Mouse (Mus musculus) splenic B cell, adult 2 months (primary cell): ENCODE measurements around the gene Birc5.

Source experiments
- DNase-seq: peaks from one replicate; pipeline ENCODE4 v3.0.0-alpha.2; 2011; ENCODE audit warnings: low read depth, low spot score
- H3K27me3 ChIP-seq: 2 replicates; pipeline ENCODE4 v1.6.1; 2012; ENCODE audit warnings: mild to moderate bottlenecking, low read length, moderate library complexity, mixed read lengths; ENCODE audit not compliant: control insufficient read depth, poor library complexity, insufficient read depth, severe bottlenecking
- H3K36me3 ChIP-seq: 2 replicates; pipeline ENCODE4 v1.6.1; 2012; ENCODE audit warnings: mild to moderate bottlenecking, low read length, moderate library complexity, mixed read lengths; ENCODE audit not compliant: control insufficient read depth, poor library complexity, insufficient read depth, severe bottlenecking

Gene Birc5

DNA sequence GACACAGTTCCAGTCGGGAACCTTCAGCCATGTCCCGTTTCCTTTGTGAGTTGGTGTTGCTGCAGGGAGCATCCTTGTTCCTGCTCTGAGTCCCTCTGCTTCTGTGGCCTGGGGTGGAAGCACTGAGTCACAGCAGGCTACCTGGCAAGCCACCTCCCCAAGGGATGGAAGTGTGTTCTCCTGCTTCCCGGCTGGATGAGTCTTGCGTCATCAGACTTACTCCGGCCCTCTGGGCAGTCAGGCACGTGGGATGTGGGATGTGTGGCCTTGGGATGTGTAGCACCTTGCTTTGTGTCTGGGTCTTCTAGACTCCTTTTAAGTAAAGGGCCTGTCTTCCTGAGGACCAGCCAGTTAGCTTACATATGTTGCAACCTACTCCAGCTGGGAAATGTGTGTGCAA is 30.6 kb downstream of the Birc5 start:
- no peaks in the 10 kb centered on the region for H3K36me3 ChIP-seq
- DNase-seq, result no peak
- H3K27me3 ChIP-seq, result no peaks in the 10 kb centered on the region

DNA sequence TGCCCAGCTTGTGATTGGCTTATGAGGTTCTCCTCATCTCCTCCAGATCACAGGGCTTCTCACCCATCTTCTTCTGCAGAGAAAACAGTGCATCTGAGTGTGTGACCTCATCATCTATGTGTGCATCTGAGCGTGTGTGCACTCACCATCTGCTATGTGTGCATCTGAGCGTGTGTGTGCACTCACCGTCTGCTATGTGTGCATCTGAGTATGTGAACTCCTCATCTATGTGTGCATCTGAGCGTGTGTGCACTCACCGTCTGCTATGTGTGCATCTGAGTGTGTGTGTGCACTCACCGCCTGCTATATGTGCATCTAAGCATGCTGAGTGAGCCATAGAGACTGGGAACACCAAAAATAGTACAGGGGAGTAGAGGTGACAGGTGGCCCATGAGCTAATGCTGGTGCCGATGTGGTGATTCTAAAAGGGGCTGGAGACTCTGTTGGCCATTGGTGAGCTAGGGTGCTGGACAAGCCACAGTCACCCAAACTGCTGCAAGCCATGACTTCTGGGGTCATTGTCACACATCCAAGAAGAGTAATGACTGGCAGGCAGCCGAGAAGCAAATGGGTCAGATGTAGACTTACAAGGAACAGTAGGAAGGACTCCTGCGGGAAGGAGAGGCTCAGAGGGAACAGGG is 31.4 kb downstream of the Birc5 start:
- H3K36me3 ChIP-seq, result no peaks in the 10 kb centered on the region
- H3K27me3 ChIP-seq, result no peaks in the 10 kb centered on the region
- DNase-seq, result peak; percentile 36

DNA sequence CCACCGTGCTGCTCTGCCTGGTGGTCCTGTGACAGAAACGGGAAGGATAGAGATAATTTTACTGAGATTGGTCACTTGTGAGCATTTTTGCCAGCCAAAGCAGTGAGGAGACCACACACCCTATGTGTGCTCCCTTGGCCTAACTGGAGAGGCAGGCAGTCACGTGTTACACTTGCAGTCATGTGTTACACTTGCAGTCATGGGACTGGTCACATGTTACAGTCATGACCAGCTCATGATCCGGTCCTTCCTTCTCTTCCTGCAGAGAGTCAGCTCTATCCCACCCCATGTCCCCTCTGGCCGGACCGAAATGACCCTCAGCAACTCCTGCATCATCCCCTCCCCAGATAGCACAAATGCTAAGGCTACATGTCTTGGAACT is 31.9 kb downstream of the Birc5 start:
- Histone ChIP-seq H3K27me3 (no peaks in the 10 kb centered on the region), H3K36me3 (no peaks in the 10 kb centered on the region)
- DNase-seq, result peak; percentile 38

DNA sequence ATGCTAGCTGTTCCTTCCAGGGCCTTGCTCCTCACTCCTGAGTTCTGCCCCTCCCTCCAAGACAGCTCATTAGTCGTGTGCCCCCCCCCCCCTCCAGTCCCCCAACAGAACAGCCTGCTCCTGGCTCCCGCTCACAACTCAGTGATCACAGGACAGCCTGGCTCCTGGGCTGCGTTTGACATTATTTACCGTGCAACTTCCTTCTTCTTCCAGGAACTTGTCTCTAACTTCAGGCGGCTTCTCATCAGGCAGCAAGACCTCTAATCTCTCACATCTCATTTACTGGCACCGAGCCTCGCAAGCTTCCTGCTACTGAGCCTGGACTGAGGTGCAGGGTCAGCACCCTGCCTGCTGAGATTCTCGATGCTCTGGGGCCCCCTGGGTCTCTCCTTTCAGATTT is 32.7 kb downstream of the Birc5 start:
- no peaks in the 10 kb centered on the region for H3K36me3 ChIP-seq
- DNase-seq, result no peak
- H3K27me3 ChIP-seq, result no peaks in the 10 kb centered on the region

DNA sequence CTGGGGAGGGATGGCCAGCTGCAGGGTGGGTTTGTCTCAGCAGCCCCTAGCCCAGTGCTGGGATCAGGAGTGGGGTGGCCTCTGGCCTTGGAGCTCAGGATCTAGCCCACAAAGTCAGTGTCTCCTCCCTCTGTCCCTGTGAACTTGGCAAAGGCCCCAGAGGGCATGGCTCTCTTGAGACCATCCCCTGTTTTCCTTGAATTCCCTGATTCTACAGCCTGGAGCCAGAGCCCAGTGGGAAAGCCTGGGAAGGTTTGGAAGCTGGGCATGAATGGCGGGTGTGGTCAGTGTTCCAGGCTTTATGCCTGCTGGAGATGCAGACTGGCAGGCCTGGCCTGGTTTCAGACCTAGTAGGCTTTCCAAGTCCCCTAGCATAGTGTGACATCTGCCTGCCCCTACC is 33.2 kb downstream of the Birc5 start:
- DNase-seq, result no peak
- Histone ChIP-seq H3K27me3 (no peaks in the 10 kb centered on the region), H3K36me3 (no peaks in the 10 kb centered on the region)

DNA sequence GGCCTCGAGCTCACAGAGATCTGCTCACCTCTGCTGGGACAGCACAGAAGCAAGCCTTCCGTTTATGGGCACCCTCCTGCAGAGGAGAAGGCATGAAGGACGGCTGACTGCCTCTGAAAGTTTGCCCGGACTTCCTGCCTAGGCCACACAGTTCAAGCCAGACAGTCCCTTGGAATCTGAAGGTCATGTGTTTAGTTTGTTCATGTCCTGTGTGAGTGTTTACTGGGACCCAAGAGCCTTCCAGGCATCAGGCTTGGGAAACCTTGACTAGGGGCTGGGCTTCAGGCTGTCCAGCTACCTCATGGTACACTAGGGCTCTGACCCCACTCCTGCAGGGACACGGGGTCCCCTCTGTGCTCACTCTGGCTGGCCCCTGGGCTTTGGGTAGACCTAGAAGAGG is 36.9 kb downstream of the Birc5 start:
- no peaks in the 10 kb centered on the region for H3K27me3 ChIP-seq
- no peaks in the 10 kb centered on the region for H3K36me3 ChIP-seq
- no peak for DNase-seq

DNA sequence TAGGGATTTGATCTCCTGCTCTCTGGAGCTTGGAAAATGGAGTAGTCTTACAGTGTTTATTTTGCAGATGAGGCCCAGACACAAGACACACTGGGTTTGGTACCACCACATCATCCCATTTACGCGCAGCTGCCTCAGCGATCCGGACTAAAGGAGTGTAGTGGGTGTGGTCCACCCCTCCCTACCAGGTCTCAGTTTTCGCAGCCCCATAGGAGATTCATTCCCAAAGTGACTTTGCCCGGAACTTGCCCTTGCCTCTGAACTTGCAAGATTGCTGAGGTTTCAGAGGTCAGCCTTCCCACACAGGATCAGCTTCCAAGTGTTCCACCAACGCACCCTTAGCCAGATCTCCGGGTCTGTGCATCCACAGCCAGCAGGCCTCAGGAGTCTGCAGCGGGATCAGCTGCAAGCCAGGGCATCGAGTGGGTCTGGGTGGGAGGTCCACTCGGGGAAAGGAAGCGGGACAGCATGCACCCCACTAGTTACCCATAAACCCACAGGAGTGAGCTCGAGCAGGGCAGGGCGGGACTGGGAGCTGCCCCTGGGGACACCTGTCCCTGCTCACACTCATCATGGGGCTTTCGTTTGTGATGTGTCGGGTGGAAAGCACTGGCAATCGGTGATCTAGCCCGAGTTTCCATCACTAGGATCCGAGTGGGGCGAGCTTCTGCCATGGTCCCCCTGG is 39.3 kb downstream of the Birc5 start:
- H3K36me3 ChIP-seq, result no peaks in the 10 kb centered on the region
- no peaks in the 10 kb centered on the region for H3K27me3 ChIP-seq

DNA sequence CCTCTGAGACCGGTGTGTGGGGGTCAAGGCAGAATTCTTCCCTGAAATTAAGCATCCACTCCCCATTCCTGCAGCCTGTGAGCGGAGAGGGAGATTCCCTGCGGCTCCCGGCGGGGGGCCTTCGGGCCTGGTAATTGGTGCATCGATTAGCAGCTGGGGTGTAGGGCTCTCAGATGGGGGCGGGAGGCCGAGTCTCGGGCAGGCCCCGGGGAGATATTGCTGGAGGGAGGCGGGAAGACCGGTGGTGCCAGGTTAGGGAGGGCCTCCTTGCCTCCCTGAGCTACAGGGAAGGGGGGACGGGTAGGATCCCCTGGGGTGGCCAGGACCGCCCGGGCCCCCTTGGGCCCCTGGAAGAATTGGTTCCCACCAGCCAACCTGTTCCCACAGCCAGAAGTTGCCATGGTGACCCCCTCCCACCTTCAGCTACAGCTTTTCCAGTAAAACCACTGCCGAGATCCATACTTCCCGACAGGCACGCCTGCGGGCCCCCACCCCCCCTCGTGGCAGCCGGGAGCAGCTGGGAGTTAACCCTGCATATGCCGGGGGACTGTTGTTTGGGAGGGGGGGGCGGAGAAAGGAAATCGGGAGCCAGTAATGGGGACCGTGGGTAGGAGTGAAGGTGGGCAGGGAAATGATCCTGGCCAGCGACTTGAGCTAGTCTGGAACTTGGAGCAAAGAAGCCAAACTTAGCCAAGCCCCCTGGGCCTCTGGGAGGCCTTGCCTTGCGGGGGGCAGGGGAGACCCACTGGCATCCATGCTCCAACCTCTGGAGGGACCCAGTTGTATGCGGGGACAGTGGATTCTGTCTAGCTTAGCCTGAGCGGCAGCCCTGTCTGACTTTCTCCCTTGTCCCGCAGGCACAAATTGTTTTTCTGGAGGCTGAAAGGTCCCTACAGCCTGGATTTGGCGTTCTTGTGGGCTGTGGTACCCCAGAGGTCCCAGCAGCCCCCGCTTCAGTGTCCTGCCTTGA is 40.1 kb downstream of the Birc5 start:
- H3K27me3 ChIP-seq, result no peaks in the 10 kb centered on the region
- no peak for DNase-seq
- no peaks in the 10 kb centered on the region for H3K36me3 ChIP-seq

More for the DNA sequence above, 39.3 kb downstream of the Birc5 start:
- no peak for DNase-seq

DNA sequence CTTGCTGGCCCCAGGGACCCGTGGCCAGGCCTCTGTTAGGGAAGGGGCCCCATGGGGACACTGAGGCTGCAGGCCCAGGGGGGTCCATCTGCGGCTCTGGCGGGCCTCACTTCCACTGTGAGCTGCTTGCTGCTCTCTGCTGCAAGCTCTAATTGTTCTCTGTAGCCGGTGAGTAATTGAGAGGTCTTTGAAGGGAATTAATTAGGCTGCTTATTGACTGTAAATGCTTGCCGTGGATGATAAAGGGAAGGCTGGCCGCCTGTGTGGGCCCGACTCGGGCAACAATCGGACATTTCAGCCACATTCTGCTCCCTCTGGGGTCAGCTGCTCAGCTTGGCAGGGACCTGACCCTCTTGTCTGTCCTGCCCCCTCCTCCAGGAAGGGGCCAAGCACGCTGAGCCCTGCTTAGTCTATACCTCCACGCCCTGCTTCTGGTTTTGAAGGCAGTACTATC is 40.9 kb downstream of the Birc5 start:
- DNase-seq, result no peak
- Histone ChIP-seq H3K27me3 (no peaks in the 10 kb centered on the region), H3K36me3 (no peaks in the 10 kb centered on the region)

DNA sequence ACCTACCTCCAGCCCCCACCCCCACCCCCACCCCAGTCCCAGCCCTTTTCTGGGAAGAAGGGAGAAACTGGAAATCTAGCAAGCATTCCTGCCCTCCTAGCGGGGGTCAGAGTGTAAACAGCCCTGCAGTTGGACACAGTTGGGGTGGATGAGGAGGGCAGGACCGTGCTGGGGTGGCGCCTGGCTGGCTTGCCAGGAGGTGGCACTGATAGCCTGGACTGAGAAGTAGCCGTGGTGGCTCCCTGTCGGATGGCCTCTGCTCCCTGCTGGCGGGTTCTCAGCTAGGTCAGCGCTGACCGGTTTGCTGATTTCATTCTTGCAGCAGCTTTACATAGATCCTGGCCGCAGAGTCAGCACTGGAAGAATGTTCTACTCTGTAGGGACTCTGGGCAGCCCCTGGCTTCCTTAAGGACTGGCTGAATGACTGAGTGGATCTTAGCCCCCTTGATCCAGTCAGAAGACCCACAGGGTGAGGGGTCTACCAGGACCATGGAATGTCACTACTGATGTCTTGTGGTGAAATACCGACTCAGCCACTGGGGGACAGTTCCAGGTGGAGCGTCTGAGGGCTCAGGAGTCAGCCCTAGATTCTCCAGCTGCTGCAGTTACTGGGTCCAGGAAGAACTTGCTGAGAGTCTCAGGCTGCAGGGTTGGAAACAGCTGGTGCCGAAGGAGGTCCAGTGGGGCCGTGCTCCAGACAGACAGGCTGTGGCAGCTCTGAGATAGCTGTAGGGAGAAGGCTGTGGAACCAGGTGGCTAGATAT is 41.6 kb downstream of the Birc5 start:
- Histone ChIP-seq H3K27me3 (no peaks in the 10 kb centered on the region), H3K36me3 (no peaks in the 10 kb centered on the region)
- DNase-seq, result no peak

DNA sequence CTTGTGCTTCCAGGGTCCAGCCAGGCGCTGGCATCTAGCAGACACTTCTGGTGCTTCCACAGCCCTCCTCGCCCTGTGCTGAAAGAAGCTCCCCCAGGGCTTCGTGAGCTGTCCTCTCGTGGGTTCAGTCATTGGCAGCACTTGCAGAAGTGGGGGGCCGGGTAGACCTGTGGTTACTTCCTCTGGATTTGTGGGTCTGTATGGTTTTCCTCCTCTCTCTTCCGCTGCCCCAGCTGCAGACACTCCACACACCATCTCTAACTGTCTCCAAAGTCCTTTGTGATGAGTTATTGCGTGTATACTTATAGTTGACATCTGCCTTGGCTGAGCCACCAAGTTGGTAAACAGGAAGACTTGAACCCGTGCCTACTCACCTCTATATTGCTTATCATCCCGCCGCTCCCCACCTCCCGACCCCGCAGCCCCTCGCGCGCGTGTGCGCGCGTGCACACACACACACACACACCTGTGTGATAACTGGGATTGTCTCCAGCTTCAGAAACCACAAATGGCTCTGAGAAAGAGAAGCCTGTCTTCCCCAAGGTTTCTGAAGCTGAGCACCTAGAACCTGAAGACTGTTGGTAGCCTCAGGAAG is 42.6 kb downstream of the Birc5 start:
- no peak for DNase-seq
- no peaks in the 10 kb centered on the region for H3K36me3 ChIP-seq
- no peaks in the 10 kb centered on the region for H3K27me3 ChIP-seq

DNA sequence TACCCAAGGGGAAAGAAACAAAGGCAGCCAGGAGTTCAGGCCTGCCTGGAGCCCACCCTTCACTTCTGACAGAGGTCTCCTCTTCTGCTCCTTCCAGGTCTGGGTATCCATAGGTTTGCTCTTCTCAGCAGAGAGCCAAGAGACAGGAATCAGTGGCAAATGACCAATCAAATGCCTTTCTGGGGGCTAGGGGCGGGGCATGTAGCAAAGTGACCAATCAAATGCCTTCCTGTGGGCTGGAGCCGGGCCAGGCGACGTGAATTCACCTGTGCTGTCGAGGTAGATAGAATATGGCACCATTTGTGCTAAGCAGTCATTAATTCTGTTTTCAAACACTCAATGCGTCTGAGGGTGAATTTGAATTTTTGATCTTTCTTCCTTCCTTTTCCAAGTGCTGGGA is 43.1 kb downstream of the Birc5 start:
- Histone ChIP-seq H3K36me3 (no peaks in the 10 kb centered on the region), H3K27me3 (no peaks in the 10 kb centered on the region)
- peak; percentile 56 for DNase-seq

DNA sequence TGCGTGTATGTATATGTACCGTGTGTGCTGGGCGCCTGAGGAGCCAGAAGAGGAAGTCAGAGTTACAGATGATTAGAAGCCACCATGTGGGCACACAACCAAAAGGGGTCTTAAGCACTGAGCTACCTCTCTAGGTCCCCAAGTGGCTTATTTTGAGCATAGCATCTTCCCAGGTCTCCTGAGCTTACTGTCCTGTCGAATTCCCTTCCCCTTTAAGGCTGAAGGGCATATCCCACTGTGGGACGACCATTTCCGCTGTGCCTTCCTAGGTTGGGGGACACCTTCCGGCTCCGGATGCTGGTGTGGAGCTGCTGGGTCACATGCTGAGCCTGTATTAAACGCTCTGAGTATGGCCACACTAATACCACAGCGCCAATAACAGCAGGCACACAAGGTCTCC is 45.6 kb downstream of the Birc5 start:
- Histone ChIP-seq H3K36me3 (no peaks in the 10 kb centered on the region), H3K27me3 (no peaks in the 10 kb centered on the region)
- peak; percentile 27 for DNase-seq

DNA sequence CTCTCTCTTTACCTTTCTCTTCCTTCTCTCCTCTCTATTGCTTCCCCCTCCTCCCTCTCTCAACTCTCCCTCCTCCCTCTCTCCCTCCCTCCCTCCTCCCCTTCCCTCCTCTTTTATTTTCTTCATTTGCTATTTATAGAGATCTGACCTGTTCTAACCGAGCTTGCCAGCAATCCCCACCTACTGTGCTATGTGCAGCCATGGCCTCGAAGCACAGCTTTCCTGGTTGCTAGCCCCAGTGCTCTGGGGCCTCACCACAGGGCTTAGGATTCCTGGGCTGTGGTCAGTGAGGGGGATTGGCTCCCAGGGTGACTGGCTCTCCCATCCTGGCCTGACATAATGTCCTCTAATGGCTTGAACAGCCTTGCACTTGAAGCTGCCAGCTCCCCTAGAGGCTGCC is 47.5 kb downstream of the Birc5 start:
- DNase-seq, result no peak
- Histone ChIP-seq H3K27me3 (no peaks in the 10 kb centered on the region), H3K36me3 (no peaks in the 10 kb centered on the region)
